Mouse (Mus musculus) hindbrain, postnatal 0 days (tissue): ENCODE results near the gene Dydc2. TPM values are rescaled to one million over a fixed set of nuclear protein-coding genes. Genes with fewer than 3 reads are reported as not detected.

ENCODE experiments used
- ATAC-seq: fragments of 200-750 bp; cut with Nextera tagmentation; 2 replicates; pipeline ENCODE4 v1.8.0; 2017; ENCODE audit warnings: mild to moderate bottlenecking, moderate TSS enrichment, moderate library complexity
- DNase-seq: peaks from one replicate; pipeline ENCODE4 v3.0.0-alpha.2; 2015; ENCODE audit warnings: low spot score
- H3K27ac ChIP-seq: fragments of 300-500 bp; sonication (generic); 2 replicates; pipeline ENCODE4 v1.5.1; 2014; ENCODE audit warnings: mild to moderate bottlenecking
- H3K27me3 ChIP-seq: fragments of 300-500 bp; sonication (generic); 2 replicates; pipeline ENCODE4 v1.6.1; 2014; ENCODE audit warnings: low read length, mixed read lengths; ENCODE audit not compliant: insufficient read depth
- H3K36me3 ChIP-seq: fragments of 300-500 bp; sonication (generic); 2 replicates; pipeline ENCODE4 v1.6.1; 2014; ENCODE audit warnings: low read length, mixed read lengths; ENCODE audit not compliant: insufficient read depth
- H3K4me1 ChIP-seq: fragments of 300-500 bp; sonication (generic); 2 replicates; pipeline ENCODE4 v1.6.1; 2014; ENCODE audit warnings: antibody characterized with exemption, low read length, mixed read lengths; ENCODE audit not compliant: insufficient read depth
- H3K4me2 ChIP-seq: fragments of 300-500 bp; sonication (generic); 2 replicates; pipeline ENCODE4 v1.6.1; 2014; ENCODE audit warnings: low read depth, mild to moderate bottlenecking, low read length, moderate library complexity, mixed read lengths
- H3K4me3 ChIP-seq: fragments of 300-500 bp; sonication (generic); 2 replicates; pipeline ENCODE4 v1.5.1; 2014; ENCODE audit warnings: low read length
- H3K9ac ChIP-seq: fragments of 300-500 bp; sonication (generic); replicated peaks from 2 replicates; pipeline ENCODE4 v1.6.1; 2014; ENCODE audit warnings: mild to moderate bottlenecking, low read length, moderate library complexity, mixed read lengths
- H3K9me3 ChIP-seq: fragments of 300-500 bp; sonication (generic); 2 replicates; pipeline ENCODE4 v1.6.1; 2016; ENCODE audit warnings: low read length, mixed read lengths
- CTCF ChIP-seq: IDR thresholded peaks from 2 replicates; pipeline ENCODE4 v1.5.1; 2016; ENCODE audit warnings: antibody characterized with exemption, control low read depth, low read depth
- WGBS: fragments of 180-500 bp; shearing (Covaris S2); extraction: QIAGEN DNeasy Blood & Tissue Kit; methylation state at CpG from one replicate; pipeline ENCODE4 v1.1.7; 2014; 5-methylcytosine and 5-hydroxymethylcytosine counted together
- polyA plus RNA-seq: library from polyadenylated mRNA; unstranded; fragments of >200 nt; fragmentation: Nextera tagmentation; extraction: Ambion mirVana; gene quantifications from 2 replicates; pipeline ENCODE4 v1.2.1, GENCODE M21; 2015
- total RNA-seq: library from RNA; depleted of rRNA; stranded (reverse); fragments of >200 nt; gene quantifications from 2 replicates; pipeline ENCODE4 v1.2.3, GENCODE M21; 2014

The Dydc2 gene
- total and polyA plus RNA-seq, 2 experiments from 2014 or later: 0.96 TPM; not detected in 1

DNA sequence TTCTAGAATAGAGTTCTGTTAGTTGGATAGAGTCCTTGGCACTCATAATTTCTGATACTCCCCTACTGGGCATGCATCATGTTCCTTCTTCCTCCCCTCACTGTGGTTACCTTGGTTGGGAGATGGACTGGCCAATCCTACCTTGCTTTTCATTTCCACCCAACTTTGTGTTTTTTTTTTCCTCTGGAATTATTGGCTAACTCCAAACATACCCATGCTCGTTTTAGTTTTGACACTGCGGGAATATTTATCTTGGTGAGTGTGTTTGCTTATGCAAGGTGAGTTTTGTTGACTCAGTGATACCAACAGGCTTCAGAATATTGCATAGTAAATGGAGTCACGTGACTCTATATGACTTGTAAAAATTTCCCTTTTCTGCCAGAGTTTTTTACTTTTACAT, 31.7 kb upstream of the Dydc2 start:
- H3K9ac ChIP-seq: no peak overlapping the region
- no peak for ATAC-seq
- WGBS: 89% methylated on average over 3 of the region's 3 CpGs
- TF ChIP-seq CTCF: no peak
- H3K9me3 ChIP-seq: no peaks in the 10 kb centered on the region
- no peak overlapping the region for H3K4me3 ChIP-seq
- no peak for DNase-seq
- no peaks in the 10 kb centered on the region for H3K4me1 ChIP-seq
- H3K4me2 ChIP-seq: no peak overlapping the region
- H3K27me3 ChIP-seq: no peaks in the 10 kb centered on the region
- no peak overlapping the region for H3K27ac ChIP-seq
- H3K36me3 ChIP-seq: no peaks in the 10 kb centered on the region

DNA sequence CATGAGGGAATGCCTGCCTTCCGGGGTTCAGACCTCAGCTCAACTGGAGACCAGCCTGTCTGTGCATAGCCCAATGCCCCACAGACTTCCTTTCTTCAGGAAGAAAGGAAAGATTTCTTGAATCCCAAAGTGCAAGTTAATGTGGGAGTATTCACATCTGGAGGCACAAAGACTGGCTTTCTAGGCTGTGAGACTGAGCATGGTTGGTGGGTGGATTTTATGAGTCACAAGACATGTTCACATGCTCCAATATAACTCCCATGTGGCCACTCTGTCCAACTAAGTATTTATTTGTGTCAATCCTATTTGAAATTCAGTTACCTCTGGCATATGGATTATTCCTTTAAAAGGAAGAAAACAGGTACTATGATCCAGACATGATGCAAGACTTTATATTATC, 29.7 kb upstream of the Dydc2 start:
- no peaks in the 10 kb centered on the region for H3K9me3 ChIP-seq
- H3K27ac ChIP-seq: no peak overlapping the region
- no peaks in the 10 kb centered on the region for H3K27me3 ChIP-seq
- ATAC-seq: no peak
- no peak for TF ChIP-seq CTCF
- DNase-seq: no peak
- H3K4me3 ChIP-seq: no peak overlapping the region
- no peak overlapping the region for H3K4me2 ChIP-seq
- H3K4me1 ChIP-seq: no peaks in the 10 kb centered on the region
- 72% methylated on average over 1 of the region's 1 CpGs for WGBS
- H3K36me3 ChIP-seq: no peaks in the 10 kb centered on the region
- no peak overlapping the region for H3K9ac ChIP-seq

DNA sequence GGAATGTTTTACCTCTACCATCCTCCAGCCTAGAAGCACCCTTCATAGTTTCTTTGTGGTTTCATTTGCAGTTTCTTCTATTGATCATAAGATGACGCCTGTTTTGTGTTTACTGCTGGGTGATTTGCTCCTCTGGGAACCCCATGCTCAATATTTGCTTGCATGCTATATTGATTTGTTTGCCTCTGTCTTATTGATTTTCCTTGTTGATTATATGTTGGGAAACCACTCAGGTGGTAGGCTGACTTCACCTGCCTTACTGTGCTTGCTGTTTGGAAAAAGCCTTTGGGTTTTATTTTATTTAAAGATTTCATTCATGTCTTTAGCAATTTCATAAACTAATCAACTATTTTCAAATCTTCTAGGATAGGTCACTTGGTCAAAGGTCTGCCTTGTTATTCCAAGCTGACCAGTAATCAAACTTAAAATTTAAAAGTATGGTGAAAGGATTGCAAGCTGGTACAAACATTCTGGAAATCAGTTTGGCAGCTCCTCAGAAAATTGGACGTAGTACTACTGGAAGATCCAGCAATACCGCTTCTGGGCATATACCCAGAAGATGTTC, 27.4 kb upstream of the Dydc2 start:
- Histone ChIP-seq H3K4me3 (no peak overlapping the region), H3K4me1 (no peaks in the 10 kb centered on the region), H3K9me3 (no peaks in the 10 kb centered on the region), H3K36me3 (no peaks in the 10 kb centered on the region), H3K27me3 (no peaks in the 10 kb centered on the region), H3K4me2 (no peak overlapping the region), H3K27ac (no peak overlapping the region), H3K9ac (no peak overlapping the region)
- WGBS: 90% methylated on average over 3 of the region's 3 CpGs
- TF ChIP-seq CTCF: no peak
- DNase-seq (no peak), ATAC-seq (no peak)

DNA sequence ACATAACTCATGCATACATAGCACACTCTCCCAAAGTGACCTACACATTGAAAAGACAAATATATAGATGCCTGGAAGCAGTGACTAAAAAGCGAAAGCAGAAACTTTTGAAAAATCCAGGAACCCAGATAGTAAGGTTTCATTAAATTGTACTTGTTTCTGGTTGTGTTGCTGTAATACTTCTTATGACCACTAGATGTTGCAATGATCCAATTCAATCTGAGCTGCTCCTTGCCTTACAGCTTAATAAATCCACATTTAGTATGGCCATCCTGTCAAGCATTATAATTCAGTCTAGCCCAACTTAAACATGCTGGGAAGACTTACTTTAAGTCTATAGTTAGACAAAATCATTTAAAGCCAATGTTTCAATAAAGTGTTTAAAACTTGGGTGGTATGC, 25.1 kb upstream of the Dydc2 start:
- H3K9ac ChIP-seq: no peak overlapping the region
- DNase-seq (peak; percentile 15), ATAC-seq (no peak)
- H3K4me2 ChIP-seq: no peak overlapping the region
- no peaks in the 10 kb centered on the region for H3K4me1 ChIP-seq
- no peak overlapping the region for H3K27ac ChIP-seq
- no peaks in the 10 kb centered on the region for H3K9me3 ChIP-seq
- peak; percentile 77 for TF ChIP-seq CTCF
- no peaks in the 10 kb centered on the region for H3K27me3 ChIP-seq
- H3K4me3 ChIP-seq: no peak overlapping the region
- no peaks in the 10 kb centered on the region for H3K36me3 ChIP-seq
- 65% methylated on average over 1 of the region's 1 CpGs for WGBS

DNA sequence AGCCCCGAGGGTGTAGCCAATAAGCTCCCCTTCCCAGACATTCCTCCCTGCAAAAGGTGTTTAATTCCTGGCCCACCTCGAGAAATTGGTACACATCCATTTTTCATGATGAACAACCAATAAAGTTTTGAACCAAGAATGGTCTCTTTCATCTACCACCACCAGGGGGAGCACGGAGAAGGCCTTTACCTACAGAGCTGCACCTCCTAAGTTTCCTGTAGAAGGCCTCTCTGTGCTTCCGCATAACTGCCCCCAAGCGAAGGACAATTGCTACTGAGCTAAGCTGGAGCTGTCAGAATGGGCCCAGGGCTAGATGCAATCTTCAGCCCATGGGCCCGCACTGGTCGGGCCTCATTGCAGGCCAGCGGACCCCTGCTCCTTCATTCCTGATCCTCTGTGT, 21.8 kb upstream of the Dydc2 start:
- Histone ChIP-seq H3K27me3 (no peaks in the 10 kb centered on the region), H3K4me1 (no peaks in the 10 kb centered on the region), H3K4me3 (no peak overlapping the region), H3K9me3 (no peaks in the 10 kb centered on the region), H3K4me2 (no peak overlapping the region), H3K9ac (no peak overlapping the region), H3K36me3 (no peaks in the 10 kb centered on the region), H3K27ac (no peak overlapping the region)
- 55% methylated on average over 8 of the region's 8 CpGs for WGBS
- TF ChIP-seq CTCF: peak; percentile 53
- ATAC-seq (no peak), DNase-seq (peak; percentile 4)

DNA sequence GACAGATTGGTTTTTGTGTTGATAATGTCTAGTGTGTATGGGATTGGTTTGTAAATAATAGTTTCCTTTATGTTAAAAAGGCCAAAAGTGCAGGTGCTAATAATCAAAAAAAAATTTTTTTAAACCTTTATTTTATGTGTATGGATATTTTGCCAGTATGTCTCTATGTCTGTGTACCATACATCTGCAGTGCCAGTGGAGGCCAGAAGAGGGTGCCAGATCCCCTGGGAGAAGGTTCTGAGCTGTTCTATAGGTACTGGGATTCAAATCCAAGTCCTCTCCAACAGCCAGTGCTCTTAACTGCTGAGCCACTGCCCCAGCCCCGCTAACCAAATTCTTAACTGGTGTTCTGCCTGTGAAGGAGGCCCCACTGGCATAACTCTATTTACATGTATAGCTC, 18.5 kb upstream of the Dydc2 start:
- H3K4me3 ChIP-seq: no peak overlapping the region
- TF ChIP-seq CTCF: peak; percentile 33
- DNase-seq (no peak), ATAC-seq (no peak)
- no peaks in the 10 kb centered on the region for H3K9me3 ChIP-seq
- no peak overlapping the region for H3K9ac ChIP-seq
- H3K4me1 ChIP-seq: no peaks in the 10 kb centered on the region
- no peak overlapping the region for H3K4me2 ChIP-seq
- no peaks in the 10 kb centered on the region for H3K27me3 ChIP-seq
- no peak overlapping the region for H3K27ac ChIP-seq
- H3K36me3 ChIP-seq: no peaks in the 10 kb centered on the region
- WGBS: 88% methylated on average over 1 of the region's 1 CpGs

DNA sequence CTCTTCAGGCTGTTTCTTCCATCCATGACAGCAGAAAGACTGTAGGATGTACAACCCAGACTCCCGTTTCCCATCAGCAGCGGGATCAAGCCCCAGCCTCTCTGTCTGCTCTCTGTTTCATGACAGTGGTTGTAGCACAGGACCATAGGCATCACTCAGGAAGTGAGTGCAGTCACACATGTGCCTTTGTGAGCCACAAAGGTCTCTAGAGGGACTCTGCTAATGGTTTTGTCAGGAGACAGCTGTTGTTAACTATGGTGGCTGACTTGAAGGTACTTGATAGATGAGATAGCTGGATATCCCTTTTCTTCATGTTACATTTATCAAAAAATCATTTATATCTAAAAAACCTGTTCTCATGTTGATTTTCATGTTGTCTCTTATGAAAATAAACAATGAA, 13.4 kb upstream of the Dydc2 start:
- no peak overlapping the region for H3K27ac ChIP-seq
- no peak for ATAC-seq
- WGBS: 85% methylated on average over 2 of the region's 2 CpGs
- DNase-seq: no peak
- no peaks in the 10 kb centered on the region for H3K27me3 ChIP-seq
- H3K36me3 ChIP-seq: no peaks in the 10 kb centered on the region
- H3K4me1 ChIP-seq: no peaks in the 10 kb centered on the region
- no peaks in the 10 kb centered on the region for H3K9me3 ChIP-seq
- H3K9ac ChIP-seq: no peak overlapping the region
- no peak for TF ChIP-seq CTCF
- H3K4me2 ChIP-seq: no peak overlapping the region
- no peak overlapping the region for H3K4me3 ChIP-seq
